Mouse (Mus musculus) neural tube, embryonic 14.5 days (tissue): Measurements from ENCODE around the gene Gpc6. TPM values are rescaled to one million over a fixed set of nuclear protein-coding genes. Genes with fewer than 3 reads are reported as not detected.

Source experiments
- ATAC-seq: fragments of 200-750 bp; cut with Nextera tagmentation; 2 replicates; pipeline ENCODE4 v1.8.0; 2017; ENCODE audit warnings: low read depth, mild to moderate bottlenecking, moderate TSS enrichment, moderate library complexity
- H3K27ac ChIP-seq: fragments of 300-500 bp; sonication (generic); 2 replicates; pipeline ENCODE4 v1.5.1; 2014; ENCODE audit warnings: low read depth, mild to moderate bottlenecking, control low read depth, low read length, moderate library complexity, mixed read lengths
- H3K27me3 ChIP-seq: fragments of 300-500 bp; sonication (generic); 2 replicates; pipeline ENCODE4 v1.6.1; 2014; ENCODE audit warnings: low read length; ENCODE audit not compliant: control insufficient read depth, insufficient read depth
- H3K36me3 ChIP-seq: fragments of 300-500 bp; sonication (generic); 2 replicates; pipeline ENCODE4 v1.6.1; 2014; ENCODE audit warnings: low read length, mixed read lengths; ENCODE audit not compliant: control insufficient read depth, insufficient read depth
- H3K4me1 ChIP-seq: fragments of 300-500 bp; sonication (generic); 2 replicates; pipeline ENCODE4 v1.6.1; 2014; ENCODE audit warnings: low read length; ENCODE audit not compliant: control insufficient read depth, insufficient read depth
- H3K4me2 ChIP-seq: fragments of 300-500 bp; sonication (generic); 2 replicates; pipeline ENCODE4 v1.6.1; 2014; ENCODE audit warnings: mild to moderate bottlenecking, low read depth, low read length, control low read depth
- H3K4me3 ChIP-seq: fragments of 300-500 bp; sonication (generic); 2 replicates; pipeline ENCODE4 v1.5.1; 2014; ENCODE audit warnings: low read depth, low read length, control low read depth, mixed read lengths
- H3K9ac ChIP-seq: fragments of 300-500 bp; sonication (generic); replicated peaks from 2 replicates; pipeline ENCODE4 v1.6.1; 2014; ENCODE audit warnings: low read depth, mild to moderate bottlenecking, control low read depth, low read length, mixed read lengths
- H3K9me3 ChIP-seq: fragments of 300-500 bp; sonication (generic); 2 replicates; pipeline ENCODE4 v1.6.1; 2016; ENCODE audit warnings: low read length; ENCODE audit not compliant: control insufficient read depth
- WGBS: fragments of 180-500 bp; shearing (Covaris S2); extraction: QIAGEN DNeasy Blood & Tissue Kit; methylation state at CpG from one replicate; pipeline ENCODE4 v1.1.7; 2014; 5-methylcytosine and 5-hydroxymethylcytosine counted together
- polyA plus RNA-seq: library from polyadenylated mRNA; unstranded; fragments of >200 nt; fragmentation: Nextera tagmentation; extraction: Ambion mirVana; gene quantifications from 2 replicates; pipeline ENCODE4 v1.2.1, GENCODE M21; 2014

Gene Gpc6
- polyA plus RNA-seq, 1 experiment from 2014 or later: 20.8 TPM

- no peak for ATAC-seq
- Histone ChIP-seq H3K9me3 (no peaks in the 10 kb centered on the region), H3K36me3 (no peaks in the 10 kb centered on the region), H3K27me3 (no peaks in the 10 kb centered on the region), H3K4me2 (no peak overlapping the region), H3K9ac (no peak overlapping the region), H3K4me3 (no peak overlapping the region), H3K27ac (no peak overlapping the region), H3K4me1 (no peaks in the 10 kb centered on the region)
- WGBS: 84% methylated on average over 9 of the region's 9 CpGs
Measured at GRCm38 (mm10) chr14:117407824-117408524, 482.9 kb downstream of the Gpc6 start.

GRCm38 (mm10) chr14:117408525-117408835 lies 483.4 kb downstream of the Gpc6 start:
- Histone ChIP-seq H3K9ac (no peak overlapping the region), H3K4me2 (no peak overlapping the region), H3K9me3 (no peaks in the 10 kb centered on the region), H3K27me3 (no peaks in the 10 kb centered on the region), H3K4me3 (no peak overlapping the region), H3K4me1 (no peaks in the 10 kb centered on the region), H3K36me3 (no peaks in the 10 kb centered on the region), H3K27ac (no peak overlapping the region)
- 81% methylated on average over 3 of the region's 3 CpGs for WGBS
- no peak for ATAC-seq

- WGBS: 88% methylated on average over 2 of the region's 2 CpGs
- no peak overlapping the region for H3K9ac ChIP-seq
- no peaks in the 10 kb centered on the region for H3K4me1 ChIP-seq
- no peak overlapping the region for H3K4me2 ChIP-seq
- no peaks in the 10 kb centered on the region for H3K36me3 ChIP-seq
- H3K9me3 ChIP-seq: no peaks in the 10 kb centered on the region
- no peak overlapping the region for H3K4me3 ChIP-seq
- ATAC-seq: no peak
- H3K27me3 ChIP-seq: no peaks in the 10 kb centered on the region
- H3K27ac ChIP-seq: no peak overlapping the region
Measured at GRCm38 (mm10) chr14:117409778-117410177, 484.7 kb downstream of the Gpc6 start.

- no peak overlapping the region for H3K4me3 ChIP-seq
- no peaks in the 10 kb centered on the region for H3K36me3 ChIP-seq
- H3K4me2 ChIP-seq: no peak overlapping the region
- no peak for ATAC-seq
- WGBS: 99% methylated on average over 2 of the region's 2 CpGs
- no peaks in the 10 kb centered on the region for H3K9me3 ChIP-seq
- H3K9ac ChIP-seq: no peak overlapping the region
- H3K27me3 ChIP-seq: no peaks in the 10 kb centered on the region
- H3K4me1 ChIP-seq: no peaks in the 10 kb centered on the region
- no peak overlapping the region for H3K27ac ChIP-seq
Measured at GRCm38 (mm10) chr14:117410511-117410910, 485.4 kb downstream of the Gpc6 start.

GRCm38 (mm10) chr14:117415045-117415444 lies 489.9 kb downstream of the Gpc6 start:
- no peaks in the 10 kb centered on the region for H3K27me3 ChIP-seq
- H3K9me3 ChIP-seq: no peaks in the 10 kb centered on the region
- H3K36me3 ChIP-seq: no peaks in the 10 kb centered on the region
- no peaks in the 10 kb centered on the region; the same call in 1 of the 2 replicates for H3K4me1 ChIP-seq
- no peak for ATAC-seq
- H3K27ac ChIP-seq: no peak overlapping the region
- no peak overlapping the region for H3K4me2 ChIP-seq
- no peak overlapping the region for H3K9ac ChIP-seq
- H3K4me3 ChIP-seq: no peak overlapping the region

- no peaks in the 10 kb centered on the region for H3K36me3 ChIP-seq
- no peak overlapping the region for H3K27ac ChIP-seq
- H3K27me3 ChIP-seq: no peaks in the 10 kb centered on the region
- no peaks in the 10 kb centered on the region; the same call in 1 of the 2 replicates for H3K4me1 ChIP-seq
- no peaks in the 10 kb centered on the region for H3K9me3 ChIP-seq
- H3K4me3 ChIP-seq: no peak overlapping the region
- H3K9ac ChIP-seq: no peak overlapping the region
- WGBS: 18% methylated on average over 6 of the region's 6 CpGs
- ATAC-seq: peak; percentile 75
- no peak overlapping the region for H3K4me2 ChIP-seq
Measured at GRCm38 (mm10) chr14:117419561-117420218, 494.6 kb downstream of the Gpc6 start.

- no peaks in the 10 kb centered on the region for H3K36me3 ChIP-seq
- no peak overlapping the region for H3K4me2 ChIP-seq
- no peak for ATAC-seq
- H3K4me1 ChIP-seq: no peaks in the 10 kb centered on the region; the same call in 1 of the 2 replicates
- whole genome bisulfite sequencing: 81% methylated on average over 3 of the region's 3 CpGs
- H3K9ac ChIP-seq: no peak overlapping the region
- H3K4me3 ChIP-seq: no peak overlapping the region
- no peaks in the 10 kb centered on the region for H3K27me3 ChIP-seq
- no peak overlapping the region for H3K27ac ChIP-seq
- H3K9me3 ChIP-seq: no peaks in the 10 kb centered on the region
Measured at GRCm38 (mm10) chr14:117421170-117421569, 496.1 kb downstream of the Gpc6 start.

GRCm38 (mm10) chr14:117426116-117426515 lies 501.0 kb downstream of the Gpc6 start:
- no peak for ATAC-seq
- no peak overlapping the region for H3K4me3 ChIP-seq

GRCm38 (mm10) chr14:117427776-117428175 lies 502.7 kb downstream of the Gpc6 start:
- Histone ChIP-seq H3K27me3 (no peaks in the 10 kb centered on the region), H3K36me3 (no peaks in the 10 kb centered on the region), H3K4me2 (no peak overlapping the region), H3K27ac (no peak overlapping the region), H3K4me1 (no peaks in the 10 kb centered on the region), H3K4me3 (no peak overlapping the region), H3K9ac (no peak overlapping the region), H3K9me3 (no peaks in the 10 kb centered on the region)
- WGBS: 47% methylated on average over 3 of the region's 3 CpGs
- no peak for ATAC-seq

More at GRCm38 (mm10) chr14:117426116-117426515, 501.0 kb downstream of the Gpc6 start:
- Histone ChIP-seq H3K9me3 (no peaks in the 10 kb centered on the region), H3K4me2 (no peak overlapping the region), H3K36me3 (no peaks in the 10 kb centered on the region), H3K27ac (no peak overlapping the region), H3K9ac (no peak overlapping the region), H3K4me1 (no peaks in the 10 kb centered on the region), H3K27me3 (no peaks in the 10 kb centered on the region)
- 26% methylated on average over 7 of the region's 7 CpGs for WGBS
